Mouse (Mus musculus): ENCODE measurements around the gene Glud1.

GRCm38 (mm10) chr14:34288396-34288795 is 22.1 kb upstream of the Glud1 start:
- TF ChIP-seq TCF3 (IDR thresholded peaks at IDR 0.05; ENCODE audit: insufficient read length, low read depth) = no peak
- TF ChIP-seq MAX (IDR thresholded peaks at IDR 0.05; ENCODE audit: low read depth) = no peak
- no peak for TF ChIP-seq MYOD1 (IDR thresholded peaks at IDR 0.05; ENCODE audit: control insufficient read depth in 1 of 3, insufficient read length in 2 of 3, low read depth in 2 of 3)
- no peak for TF ChIP-seq USF1 (IDR thresholded peaks at IDR 0.05; ENCODE audit: low read depth)
- no peak for TF ChIP-seq CEBPB (IDR thresholded peaks at IDR 0.05; ENCODE audit: insufficient read depth, poor library complexity, severe bottlenecking)
- TF ChIP-seq POLR2A (IDR thresholded peaks at IDR 0.05; ENCODE audit: insufficient read length, low read depth) = no peak
- TF ChIP-seq E2F4 (IDR thresholded peaks at IDR 0.05; ENCODE audit: insufficient read depth) = no peak
- TF ChIP-seq POLR2AphosphoS2 (IDR thresholded peaks at IDR 0.05; ENCODE audit: insufficient read length, low read depth) = no peak
- no peak for TF ChIP-seq REST (IDR thresholded peaks at IDR 0.05; ENCODE audit: insufficient read depth, insufficient read length)

All from myocyte (in vitro differentiated cells).